Mouse (Mus musculus): Measurements from ENCODE around the gene Itga7. TPM values are rescaled to one million over a fixed set of nuclear protein-coding genes. Genes with fewer than 3 reads are reported as not detected.

Itga7 gene
- polyA plus RNA-seq, 1 experiment from 2014 or later = 11.8 TPM

DNA sequence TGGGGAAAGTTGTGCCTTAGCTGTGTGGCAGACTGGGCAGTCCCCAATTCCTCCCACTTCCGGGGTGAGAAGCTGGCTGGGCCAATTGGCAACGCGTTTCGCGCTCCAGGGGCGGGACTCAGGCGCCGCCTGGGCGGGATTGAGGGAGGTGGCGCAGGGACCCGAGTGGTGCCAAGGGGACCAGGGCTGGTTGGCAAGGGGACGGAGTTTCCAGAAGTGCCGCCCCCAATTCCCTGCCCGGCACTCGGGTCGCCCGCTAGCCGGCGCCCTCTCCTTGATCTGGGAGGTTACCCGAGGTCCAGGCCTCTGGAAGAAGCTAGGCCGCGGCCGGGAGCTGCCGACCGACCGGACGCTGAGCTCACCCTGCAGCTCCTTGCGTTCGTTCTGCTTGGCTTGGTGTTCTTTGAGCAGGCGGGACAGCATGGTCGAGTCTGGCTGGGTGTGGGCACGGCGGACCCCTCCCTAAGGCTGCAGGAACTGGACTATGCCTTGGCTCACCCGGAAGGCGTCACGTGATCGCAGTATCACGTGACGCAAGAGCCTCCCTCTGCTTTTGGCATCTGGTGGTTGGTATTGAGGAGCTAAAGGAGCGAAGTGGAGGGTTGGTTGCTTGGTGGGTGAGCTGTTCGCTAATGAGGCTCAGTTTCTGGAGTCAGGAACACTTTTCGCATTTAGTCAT is 10.5 kb upstream of the Itga7 start:
- no peaks in the 10 kb centered on the region for H3K27me3 ChIP-seq
- ATAC-seq (ENCODE audit: insufficient number of reproducible peaks, low FRiP score, low TSS enrichment, low read depth) = peak; percentile 87
- peak overlapping the region; percentile 71 for H3K4me2 ChIP-seq
- H3K4me3 ChIP-seq = peak overlapping the region; percentile 70
- no peaks in the 10 kb centered on the region for H3K9me3 ChIP-seq
- under 1% methylated on average over 42 of the region's 42 CpGs for WGBS
- peak overlapping the region; percentile 66 for H3K9ac ChIP-seq
- H3K4me1 ChIP-seq = peaks cover 50% of the 10 kb centered on the region
- H3K36me3 ChIP-seq = peaks cover 3% of the 10 kb centered on the region; the same call in 1 of the 2 replicates
- H3K27ac ChIP-seq = peak overlapping the region; percentile 95

DNA sequence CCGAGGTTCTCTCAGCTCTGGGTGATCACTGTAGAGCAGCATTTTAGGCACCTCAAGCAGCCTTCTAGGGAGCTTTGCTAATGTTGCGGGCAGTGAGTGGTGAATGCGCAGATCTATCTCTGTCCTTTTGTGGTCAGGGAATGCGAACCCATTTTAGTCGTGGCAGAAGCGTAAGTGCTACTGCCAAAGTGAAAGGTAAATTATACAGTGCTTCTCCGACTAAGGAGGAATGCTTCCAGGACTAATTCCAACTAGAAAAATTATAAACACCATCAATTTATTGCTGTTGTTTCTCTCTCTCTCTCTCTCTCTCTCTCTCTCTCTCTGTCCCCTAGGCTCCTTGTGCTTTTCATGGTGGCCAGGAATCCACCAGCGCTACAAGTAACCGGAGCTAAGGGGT is 9.7 kb upstream of the Itga7 start, which contains the start of gene Bloc1s1:
Gene Bloc1s1 (minus strand): TSS at position 101 of the 400 bp plus-strand sequence.
- H3K27ac ChIP-seq = peak within 1 kb of the TSS; percentile 95
- H3K36me3 ChIP-seq = no peaks in the 10 kb centered on the region; the same call in 1 of the 2 replicates
- ATAC-seq (ENCODE audit: insufficient number of reproducible peaks, low FRiP score, low TSS enrichment, low read depth) = no peak
- H3K4me1 ChIP-seq = peaks cover 49% of the 10 kb centered on the region
- no peaks in the 10 kb centered on the region for H3K9me3 ChIP-seq
- peak within 1 kb of the TSS; percentile 70 for H3K4me3 ChIP-seq
- no peaks in the 10 kb centered on the region for H3K27me3 ChIP-seq
- peak within 1 kb of the TSS; percentile 66 for H3K9ac ChIP-seq
- peak within 1 kb of the TSS; percentile 71 for H3K4me2 ChIP-seq
- WGBS = 64% methylated on average over 9 of the region's 9 CpGs

DNA sequence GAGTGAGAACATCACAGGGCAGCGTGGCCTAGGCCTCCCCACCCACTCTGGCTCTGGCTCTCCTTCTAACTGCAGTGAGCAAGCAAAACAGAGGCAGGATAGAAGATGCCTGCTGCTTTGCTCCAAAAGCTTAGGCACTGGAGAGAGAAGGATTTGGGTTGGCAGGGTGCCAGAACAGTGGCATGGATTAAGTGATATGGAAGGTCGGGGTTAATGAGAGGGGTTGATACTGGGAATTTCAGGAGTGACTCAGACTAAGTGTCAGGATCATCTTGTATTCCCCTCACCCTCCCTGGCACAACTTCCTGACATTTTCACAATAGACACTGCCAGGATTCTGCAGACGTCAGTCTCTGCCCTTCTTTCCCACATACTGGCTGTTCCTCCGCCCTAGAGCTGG is 5.3 kb upstream of the Itga7 start:
- Histone ChIP-seq H3K27me3 (peaks cover 27% of the 10 kb centered on the region), H3K9me3 (no peaks in the 10 kb centered on the region), H3K4me1 (peaks cover 10% of the 10 kb centered on the region), H3K9ac (no peak overlapping the region), H3K4me2 (no peak overlapping the region), H3K36me3 (no peaks in the 10 kb centered on the region), H3K27ac (no peak overlapping the region), H3K4me3 (no peak overlapping the region)
- ATAC-seq (ENCODE audit: insufficient number of reproducible peaks, low FRiP score, low TSS enrichment, low read depth) = no peak
- 43% methylated on average over 4 of the region's 4 CpGs for WGBS

DNA sequence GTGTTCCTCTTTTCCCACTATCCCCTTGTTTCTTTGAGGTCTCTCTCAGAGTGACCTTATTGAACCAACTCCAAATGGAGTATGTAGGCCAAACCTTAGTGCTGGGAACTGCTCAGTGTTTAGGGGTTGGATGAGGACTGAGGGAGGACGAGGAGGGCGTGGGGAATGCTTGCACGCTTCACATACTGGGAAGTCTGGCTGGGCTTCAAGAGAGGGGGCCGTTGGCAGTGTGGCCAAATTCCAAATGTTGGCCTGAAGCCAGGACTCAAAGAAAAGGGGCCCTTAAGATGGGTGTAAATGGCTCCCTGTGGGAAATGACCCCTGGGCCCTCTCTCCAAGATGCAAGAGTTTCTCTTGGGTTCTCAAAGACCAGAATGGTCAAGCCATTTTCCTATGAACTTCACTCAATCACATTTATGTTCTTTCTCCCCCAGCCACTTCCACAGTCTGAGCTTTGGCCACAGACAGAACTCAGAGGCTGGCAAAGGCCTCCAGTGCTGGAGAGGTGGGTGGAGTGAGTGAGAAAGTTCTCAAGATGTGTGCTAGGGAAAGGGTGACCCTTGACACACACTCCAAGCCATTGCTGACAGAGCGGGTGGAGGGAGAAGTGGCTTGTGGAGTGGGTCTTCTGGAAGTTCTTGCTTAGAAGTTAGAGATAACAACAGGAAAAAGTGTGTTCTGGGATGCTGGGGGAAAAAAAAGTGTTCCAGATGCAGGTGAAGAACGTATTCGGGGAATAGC is 3.8 kb upstream of the Itga7 start:
- no peak for ATAC-seq (ENCODE audit: insufficient number of reproducible peaks, low FRiP score, low TSS enrichment, low read depth)
- H3K4me2 ChIP-seq = no peak overlapping the region
- WGBS = 57% methylated on average over 7 of the region's 7 CpGs

DNA sequence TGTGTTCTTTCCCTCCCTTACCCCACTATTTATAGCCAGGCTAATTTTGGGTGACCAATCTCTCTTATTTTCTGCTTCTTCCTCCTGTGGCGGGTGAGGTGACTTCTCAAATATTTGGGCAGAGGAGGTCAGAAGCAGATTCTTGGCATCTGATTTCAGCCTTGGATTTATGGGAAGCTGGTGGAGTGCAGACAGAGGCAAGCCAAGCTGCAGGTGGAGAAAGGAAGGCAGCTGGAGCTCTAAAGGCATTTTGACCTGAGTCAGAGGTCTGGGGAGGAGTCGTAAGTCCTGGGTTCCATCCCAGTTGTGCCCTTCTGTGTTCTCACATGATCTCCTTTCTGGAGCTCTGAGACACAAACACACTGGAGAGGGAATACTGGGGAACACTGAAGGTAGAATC is 2.2 kb upstream of the Itga7 start:
- Histone ChIP-seq H3K27me3 (peaks cover 58% of the 10 kb centered on the region), H3K36me3 (no peaks in the 10 kb centered on the region), H3K27ac (no peak overlapping the region), H3K4me1 (peaks cover 15% of the 10 kb centered on the region), H3K9me3 (no peaks in the 10 kb centered on the region), H3K9ac (no peak overlapping the region), H3K4me2 (no peak overlapping the region), H3K4me3 (no peak overlapping the region)
- 38% methylated on average over 2 of the region's 2 CpGs for WGBS
- no peak for ATAC-seq (ENCODE audit: insufficient number of reproducible peaks, low FRiP score, low TSS enrichment, low read depth)

More for the DNA sequence above, 3.8 kb upstream of the Itga7 start:
- no peak overlapping the region for H3K4me3 ChIP-seq
- no peak overlapping the region for H3K9ac ChIP-seq
- H3K27me3 ChIP-seq = peaks cover 41% of the 10 kb centered on the region
- H3K36me3 ChIP-seq = no peaks in the 10 kb centered on the region
- H3K27ac ChIP-seq = no peak overlapping the region
- H3K9me3 ChIP-seq = no peaks in the 10 kb centered on the region
- H3K4me1 ChIP-seq = peaks cover 15% of the 10 kb centered on the region

DNA sequence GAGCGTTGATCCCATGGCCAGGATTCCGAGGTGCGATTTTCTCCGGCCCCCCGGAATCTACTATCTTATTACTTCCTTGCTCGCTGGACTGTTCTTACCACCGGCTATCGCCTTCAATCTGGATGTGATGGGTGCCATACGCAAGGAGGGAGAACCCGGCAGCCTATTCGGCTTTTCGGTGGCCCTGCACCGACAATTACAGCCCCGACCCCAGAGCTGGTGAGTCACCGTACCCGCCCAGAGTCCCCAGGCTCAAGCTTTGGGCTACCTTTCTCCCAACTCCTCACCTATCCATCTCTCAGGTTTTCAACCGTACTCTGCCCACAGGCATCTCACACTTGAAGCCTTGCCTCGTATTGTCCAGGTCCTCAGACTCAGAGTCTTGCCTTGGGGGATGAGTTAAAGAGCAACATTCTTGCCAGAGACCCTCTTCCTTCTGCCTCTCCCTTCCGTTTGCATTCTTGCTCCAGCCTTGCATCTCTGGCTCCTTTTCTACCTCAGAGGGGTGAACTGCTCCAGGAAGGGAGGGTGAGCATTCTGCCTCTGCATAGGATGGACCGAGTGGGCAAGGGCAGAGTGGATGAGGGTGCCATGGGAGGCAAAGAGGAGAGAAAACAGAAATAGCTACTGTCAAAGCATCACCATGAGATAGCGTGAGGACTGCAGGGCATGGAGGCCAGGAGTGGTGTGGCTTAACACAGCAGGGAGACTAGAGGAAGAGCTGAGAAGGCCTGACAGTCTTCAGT is 531 bp downstream of the Itga7 start:
- no peak overlapping the region for H3K27ac ChIP-seq
- H3K4me2 ChIP-seq = peak overlapping the region; percentile 78
- no peak for ATAC-seq (ENCODE audit: insufficient number of reproducible peaks, low FRiP score, low TSS enrichment, low read depth)
- H3K9me3 ChIP-seq = no peaks in the 10 kb centered on the region
- no peaks in the 10 kb centered on the region for H3K36me3 ChIP-seq
- H3K4me3 ChIP-seq = peak overlapping the region; percentile 45
- H3K27me3 ChIP-seq = peaks cover 59% of the 10 kb centered on the region
- H3K4me1 ChIP-seq = peaks cover 20% of the 10 kb centered on the region
- H3K9ac ChIP-seq = peak overlapping the region; percentile 47
- WGBS = 3% methylated on average over 21 of the region's 21 CpGs

DNA sequence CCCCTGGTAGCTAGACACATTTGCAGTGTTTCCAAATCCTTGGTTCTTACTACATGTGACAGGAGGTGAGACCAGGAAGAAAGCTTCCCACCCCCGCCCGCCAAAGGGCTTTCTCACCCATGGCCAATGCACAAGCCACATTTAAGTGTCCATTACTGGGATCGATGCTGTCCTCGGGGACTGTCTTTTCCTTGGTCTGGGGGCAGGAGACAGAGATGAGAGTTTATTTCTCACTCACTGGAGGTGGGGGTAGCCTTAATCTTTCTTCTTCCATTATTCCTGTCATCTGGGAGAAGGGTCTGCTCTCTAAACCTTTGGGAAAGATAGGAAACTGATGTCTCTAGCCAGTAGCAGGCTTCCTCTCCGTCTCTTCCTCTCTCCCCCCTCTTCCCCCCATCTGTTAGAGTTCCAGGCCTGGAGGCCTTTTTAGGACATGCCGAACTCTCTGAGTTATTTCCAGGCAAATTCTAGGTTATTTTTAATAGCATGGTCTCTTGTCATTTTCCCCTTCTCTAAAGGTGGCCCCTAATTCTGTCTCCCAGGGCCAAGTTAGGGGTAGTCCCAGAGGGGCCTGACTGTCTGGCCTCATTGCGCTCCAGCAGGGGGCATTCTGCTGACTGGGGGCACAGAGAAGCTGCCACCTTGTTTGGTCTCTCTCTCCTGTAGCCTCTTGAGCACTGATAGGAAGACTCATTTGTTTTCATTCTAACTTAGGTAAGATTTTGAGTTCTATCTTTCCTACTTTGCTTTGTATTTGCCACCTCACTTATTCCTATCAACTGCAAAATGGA is 1.6 kb downstream of the Itga7 start:
- Histone ChIP-seq H3K4me2 (peak overlapping the region; percentile 78), H3K27ac (no peak overlapping the region), H3K4me3 (peak overlapping the region; percentile 45; the same call in 1 of the 2 replicates), H3K4me1 (peaks cover 20% of the 10 kb centered on the region), H3K9me3 (no peaks in the 10 kb centered on the region), H3K27me3 (peaks cover 55% of the 10 kb centered on the region), H3K36me3 (no peaks in the 10 kb centered on the region), H3K9ac (no peak overlapping the region)
- 59% methylated on average over 7 of the region's 7 CpGs for WGBS
- ATAC-seq (ENCODE audit: insufficient number of reproducible peaks, low FRiP score, low TSS enrichment, low read depth) = no peak

DNA sequence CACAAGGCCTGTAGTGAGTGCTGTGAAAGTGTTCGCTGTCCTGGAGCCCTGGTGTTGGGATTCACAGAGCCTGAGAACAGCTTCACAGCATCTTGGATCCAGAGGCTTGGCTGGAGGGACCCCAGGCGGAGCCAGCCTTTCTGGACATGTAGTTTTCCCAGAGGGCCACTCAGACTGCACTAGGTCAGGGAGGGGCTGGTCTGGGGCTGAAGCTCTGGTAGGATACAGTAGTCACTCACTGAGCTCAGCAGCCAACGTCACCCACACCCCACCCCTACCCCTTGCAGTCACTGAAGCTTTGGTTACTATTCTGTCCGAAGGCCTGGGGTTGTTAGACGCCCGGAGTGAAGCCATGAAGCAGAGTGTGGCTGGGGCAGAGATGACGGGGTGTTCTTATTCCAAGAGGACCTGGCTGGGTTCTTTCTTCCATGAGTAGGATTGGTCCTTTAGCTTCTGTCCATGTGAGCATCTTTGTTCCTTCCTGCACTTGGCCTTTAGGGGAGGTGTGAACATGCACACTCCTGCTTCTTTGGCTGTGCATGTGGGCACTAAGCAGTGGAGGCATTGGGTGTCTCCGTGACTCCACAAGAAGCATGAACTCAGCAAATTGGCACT is 2.3 kb downstream of the Itga7 start:
- WGBS = 74% methylated on average over 8 of the region's 8 CpGs
- Histone ChIP-seq H3K9ac (no peak overlapping the region), H3K4me2 (no peak overlapping the region), H3K36me3 (no peaks in the 10 kb centered on the region), H3K9me3 (no peaks in the 10 kb centered on the region), H3K4me3 (no peak overlapping the region), H3K4me1 (peaks cover 20% of the 10 kb centered on the region), H3K27ac (no peak overlapping the region), H3K27me3 (peaks cover 54% of the 10 kb centered on the region)
- ATAC-seq (ENCODE audit: insufficient number of reproducible peaks, low FRiP score, low TSS enrichment, low read depth) = no peak

DNA sequence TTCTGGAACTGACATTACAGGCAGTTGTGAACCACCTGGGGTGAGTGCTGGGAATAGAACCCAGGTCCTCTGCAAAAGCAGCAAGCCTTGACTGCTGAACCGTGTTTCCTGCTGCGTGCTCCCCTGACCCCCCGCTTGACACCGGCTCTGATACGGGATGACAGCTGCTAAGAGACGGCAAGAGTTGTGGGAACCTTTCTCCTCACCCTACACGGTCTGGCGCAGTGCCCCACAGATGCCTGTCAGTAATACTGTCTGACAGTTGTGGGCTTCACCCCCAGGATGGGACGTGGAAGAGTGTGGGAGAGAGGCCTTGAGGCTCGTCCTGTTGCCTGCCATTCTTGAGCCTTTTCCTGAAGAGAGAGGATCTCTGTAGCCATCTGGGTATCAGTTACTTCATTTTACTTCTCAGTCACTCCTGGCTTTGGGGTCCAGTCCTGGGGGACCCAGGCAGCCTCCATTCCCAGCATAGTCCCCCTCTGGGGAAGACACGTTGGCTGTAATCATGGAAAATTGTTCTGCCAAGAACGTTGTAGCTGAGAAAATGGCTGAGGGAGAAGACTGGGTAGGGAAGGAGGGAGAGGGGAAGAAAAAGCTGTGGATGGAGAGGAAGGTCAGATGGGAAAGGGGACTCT is 4.3 kb downstream of the Itga7 start:
- Histone ChIP-seq H3K27me3 (peaks cover 38% of the 10 kb centered on the region), H3K4me1 (peaks cover 20% of the 10 kb centered on the region), H3K36me3 (no peaks in the 10 kb centered on the region), H3K9ac (no peak overlapping the region), H3K4me2 (no peak overlapping the region), H3K4me3 (no peak overlapping the region), H3K27ac (0 out of 2 replicates have a peak overlapping the region, but pooled peaks have one; percentile 22), H3K9me3 (no peaks in the 10 kb centered on the region)
- peak; percentile 25; the same call in 1 of the 2 replicates for ATAC-seq (ENCODE audit: insufficient number of reproducible peaks, low FRiP score, low TSS enrichment, low read depth)
- WGBS = 66% methylated on average over 12 of the region's 12 CpGs

DNA sequence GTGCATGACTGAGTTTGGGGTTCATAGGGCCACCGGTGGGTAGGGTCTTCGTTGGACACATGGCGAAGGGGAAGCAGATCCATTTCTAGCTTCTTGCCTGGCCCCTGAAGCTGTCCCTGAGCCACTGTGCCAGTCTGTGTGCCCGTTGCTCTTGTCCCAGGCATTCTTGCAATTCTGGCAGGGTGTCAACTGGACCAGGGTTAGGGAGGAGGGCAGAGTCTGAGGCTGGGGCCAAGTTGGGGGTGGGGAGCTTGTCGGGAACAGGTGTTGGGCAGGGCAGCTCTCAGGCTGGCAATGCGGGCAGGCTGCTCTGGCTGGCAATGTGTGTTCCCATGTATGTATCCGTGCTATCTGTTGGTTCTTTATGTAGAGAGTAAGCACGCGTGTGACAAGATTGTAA is 4.8 kb downstream of the Itga7 start:
- 73% methylated on average over 9 of the region's 9 CpGs for WGBS
- Histone ChIP-seq H3K4me1 (peaks cover 17% of the 10 kb centered on the region), H3K9ac (no peak overlapping the region), H3K9me3 (no peaks in the 10 kb centered on the region), H3K36me3 (no peaks in the 10 kb centered on the region), H3K27ac (0 out of 2 replicates have a peak overlapping the region, but pooled peaks have one; percentile 22), H3K4me3 (no peak overlapping the region), H3K4me2 (no peak overlapping the region), H3K27me3 (peaks cover 32% of the 10 kb centered on the region)
- no peak for ATAC-seq (ENCODE audit: insufficient number of reproducible peaks, low FRiP score, low TSS enrichment, low read depth)

Data from limb, embryonic 15.5 days (tissue).